Mouse (Mus musculus) kidney, postnatal 0 days (tissue): ENCODE measurements at regions not wholly inside any gene's neighbourhood (a gene's known extent, or its start where the extent isn't known, plus 50 kb on each side); places are given as distances from the start of the nearest gene placed in this dataset.

Experiments
- ATAC-seq: fragments of 200-750 bp; cut with Nextera tagmentation; replicated peaks from 2 replicates; pipeline ENCODE4 v1.8.0; 2017; ENCODE audit warnings: low read depth, moderate number of reproducible peaks, moderate TSS enrichment, moderate library complexity; ENCODE audit not compliant: low FRiP score
- DNase-seq: peaks from one replicate; pipeline ENCODE4 v3.0.0-alpha.2; 2016; ENCODE audit warnings: low spot score
- H3K27ac ChIP-seq: fragments of 300-500 bp; sonication (generic); 2 replicates; pipeline ENCODE4 v1.5.1; 2014; ENCODE audit warnings: mild to moderate bottlenecking
- H3K27me3 ChIP-seq: fragments of 300-500 bp; sonication (generic); 2 replicates; pipeline ENCODE4 v1.6.1; 2014; ENCODE audit warnings: low read length, mixed read lengths; ENCODE audit not compliant: insufficient read depth
- H3K36me3 ChIP-seq: fragments of 300-500 bp; sonication (generic); 2 replicates; pipeline ENCODE4 v1.6.1; 2014; ENCODE audit warnings: low read length, mixed read lengths; ENCODE audit not compliant: insufficient read depth
- H3K4me1 ChIP-seq: fragments of 300-500 bp; sonication (generic); replicated peaks from 2 replicates; pipeline ENCODE4 v1.6.1; 2014; ENCODE audit warnings: antibody characterized with exemption, low read length, mixed read lengths; ENCODE audit not compliant: insufficient read depth
- H3K4me2 ChIP-seq: fragments of 300-500 bp; sonication (generic); 2 replicates; pipeline ENCODE4 v1.6.1; 2014; ENCODE audit warnings: mild to moderate bottlenecking, low read length, moderate library complexity, mixed read lengths
- H3K4me3 ChIP-seq: fragments of 300-500 bp; sonication (generic); replicated peaks from 2 replicates; pipeline ENCODE4 v1.5.1; 2014; ENCODE audit warnings: low read depth, low read length
- H3K9ac ChIP-seq: fragments of 300-500 bp; sonication (generic); 2 replicates; pipeline ENCODE4 v1.6.1; 2014; ENCODE audit warnings: low read depth, low read length
- H3K9me3 ChIP-seq: fragments of 300-500 bp; sonication (generic); replicated peaks from 2 replicates; pipeline ENCODE4 v1.6.1; 2016; ENCODE audit warnings: low read length, inconsistent platforms, mixed read lengths
- CTCF ChIP-seq: IDR thresholded peaks from 2 replicates; pipeline ENCODE4 v1.5.1; 2016; ENCODE audit warnings: antibody characterized with exemption, low read depth, mild to moderate bottlenecking, moderate library complexity
- WGBS: fragments of 180-500 bp; shearing (Covaris S2); extraction: QIAGEN DNeasy Blood & Tissue Kit; methylation state at CpG from one replicate; pipeline ENCODE4 v1.1.7; 2014; 5-methylcytosine and 5-hydroxymethylcytosine counted together

DNA sequence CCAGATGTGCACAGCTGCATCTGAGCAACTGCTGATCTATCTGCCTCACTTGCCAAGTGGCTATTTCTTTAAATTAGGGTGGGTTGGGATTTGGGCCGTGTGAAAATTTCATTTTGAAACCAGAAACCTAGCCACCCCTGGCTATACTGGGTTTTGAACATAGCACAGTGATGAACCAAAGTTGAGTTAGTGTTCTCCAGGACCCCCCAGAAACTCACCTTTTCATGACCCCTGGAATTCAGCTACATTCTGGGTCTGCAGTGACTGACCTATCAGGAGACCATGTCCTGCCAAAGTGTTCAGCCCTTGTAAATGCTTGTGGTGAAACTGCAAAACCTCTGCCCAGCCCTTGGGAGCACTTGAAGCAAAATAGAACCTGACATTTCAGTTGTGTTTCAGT lies 371.4 kb downstream of the Osr1 start:
- no peak for ATAC-seq
- Histone ChIP-seq H3K4me1 (no peaks in the 10 kb centered on the region), H3K27me3 (no peaks in the 10 kb centered on the region), H3K9ac (no peak overlapping the region), H3K4me2 (no peak overlapping the region), H3K9me3 (no peaks in the 10 kb centered on the region), H3K4me3 (no peak overlapping the region), H3K27ac (no peak overlapping the region), H3K36me3 (no peaks in the 10 kb centered on the region)
- no peak for DNase-seq
- TF ChIP-seq CTCF = no peak
- WGBS = 67% methylated on average over 1 of the region's 1 CpGs

DNA sequence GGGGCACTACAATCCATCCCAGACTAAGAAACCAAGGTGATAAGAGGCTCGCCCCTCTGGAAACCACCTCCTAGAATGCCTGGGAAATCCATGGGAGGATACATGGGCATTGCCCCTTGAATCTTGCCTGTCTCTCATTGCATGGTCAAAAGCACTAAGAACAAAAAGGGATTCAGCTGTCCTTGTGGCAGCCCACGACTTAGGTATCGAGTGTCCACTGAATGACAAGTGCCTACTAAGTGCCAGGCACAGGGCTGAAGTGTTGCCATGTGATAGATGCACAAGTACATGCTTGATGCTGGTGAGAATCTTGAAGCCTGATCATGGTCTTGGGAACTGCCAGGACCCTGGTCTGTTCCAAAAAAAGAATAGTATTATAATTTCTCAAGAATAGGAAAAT lies 371.9 kb downstream of the Osr1 start:
- no peaks in the 10 kb centered on the region for H3K4me1 ChIP-seq
- no peak overlapping the region for H3K4me3 ChIP-seq
- 88% methylated on average over 3 of the region's 3 CpGs for WGBS
- no peak overlapping the region for H3K27ac ChIP-seq
- no peak overlapping the region for H3K9ac ChIP-seq
- ATAC-seq (no peak), DNase-seq (no peak)
- no peaks in the 10 kb centered on the region for H3K36me3 ChIP-seq
- no peak overlapping the region for H3K4me2 ChIP-seq
- no peak for TF ChIP-seq CTCF
- no peaks in the 10 kb centered on the region for H3K27me3 ChIP-seq
- H3K9me3 ChIP-seq = no peaks in the 10 kb centered on the region

- 78% methylated on average over 4 of the region's 4 CpGs for WGBS
- H3K4me1 ChIP-seq = no peaks in the 10 kb centered on the region
- ATAC-seq = no peak
- H3K27me3 ChIP-seq = no peaks in the 10 kb centered on the region
- no peak for DNase-seq
- no peaks in the 10 kb centered on the region for H3K9me3 ChIP-seq
- no peaks in the 10 kb centered on the region for H3K36me3 ChIP-seq
- no peak overlapping the region for H3K9ac ChIP-seq
- H3K4me2 ChIP-seq = no peak overlapping the region
- no peak overlapping the region for H3K4me3 ChIP-seq
- no peak for TF ChIP-seq CTCF
- no peak overlapping the region for H3K27ac ChIP-seq
Observed at GRCm38 (mm10) chr12:9948784-9949183, 378.9 kb downstream of the Osr1 start.

DNA sequence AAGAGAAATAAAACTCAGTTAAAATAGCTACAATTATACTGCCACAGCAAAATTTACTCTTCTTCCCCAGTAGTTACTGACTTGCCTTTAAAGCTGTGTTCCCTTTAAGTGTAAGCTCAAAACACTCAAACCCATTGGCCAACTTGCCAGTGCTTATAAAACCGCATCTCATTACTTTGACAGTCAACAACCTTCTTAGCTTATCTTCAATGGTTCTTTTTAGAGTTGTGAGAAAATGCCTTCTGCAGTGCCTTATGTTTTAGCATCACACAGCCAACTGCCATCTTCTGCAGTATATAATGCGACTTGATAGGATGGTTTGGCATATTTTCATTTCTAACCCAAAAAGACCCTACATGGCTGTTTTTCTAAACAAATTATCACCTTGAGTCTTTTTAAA lies 382.5 kb downstream of the Osr1 start:
- ATAC-seq (no peak), DNase-seq (no peak)
- Histone ChIP-seq H3K27me3 (no peaks in the 10 kb centered on the region), H3K4me1 (no peaks in the 10 kb centered on the region), H3K4me2 (no peak overlapping the region), H3K36me3 (no peaks in the 10 kb centered on the region), H3K4me3 (no peak overlapping the region), H3K9ac (no peak overlapping the region), H3K27ac (no peak overlapping the region), H3K9me3 (no peaks in the 10 kb centered on the region)
- WGBS = 94% methylated on average over 2 of the region's 2 CpGs
- TF ChIP-seq CTCF = no peak

- Histone ChIP-seq H3K4me1 (no peaks in the 10 kb centered on the region), H3K36me3 (no peaks in the 10 kb centered on the region), H3K9me3 (no peaks in the 10 kb centered on the region), H3K4me3 (no peak overlapping the region), H3K27me3 (no peaks in the 10 kb centered on the region), H3K4me2 (no peak overlapping the region), H3K9ac (no peak overlapping the region), H3K27ac (no peak overlapping the region)
- ATAC-seq (no peak), DNase-seq (no peak)
- WGBS = 77% methylated on average over 6 of the region's 6 CpGs
- no peak for TF ChIP-seq CTCF
Observed at GRCm38 (mm10) chr12:9954178-9954888, 384.4 kb downstream of the Osr1 start.

GRCm38 (mm10) chr12:9969390-9969789 lies 399.5 kb downstream of the Osr1 start:
- Histone ChIP-seq H3K4me1 (no peaks in the 10 kb centered on the region), H3K27me3 (no peaks in the 10 kb centered on the region)

GRCm38 (mm10) chr12:9970771-9971170 lies 399.0 kb upstream of the Nt5c1b start:
- ATAC-seq (no peak), DNase-seq (no peak)
- 86% methylated on average over 2 of the region's 2 CpGs for WGBS
- Histone ChIP-seq H3K4me3 (no peak overlapping the region), H3K4me2 (no peak overlapping the region), H3K27ac (no peak overlapping the region), H3K9ac (no peak overlapping the region), H3K9me3 (no peaks in the 10 kb centered on the region), H3K36me3 (no peaks in the 10 kb centered on the region), H3K4me1 (no peaks in the 10 kb centered on the region), H3K27me3 (no peaks in the 10 kb centered on the region)
- no peak for TF ChIP-seq CTCF

More at GRCm38 (mm10) chr12:9969390-9969789, 399.5 kb downstream of the Osr1 start:
- WGBS = 58% methylated on average over 1 of the region's 1 CpGs
- H3K9me3 ChIP-seq = no peaks in the 10 kb centered on the region
- DNase-seq = no peak
- H3K9ac ChIP-seq = no peak overlapping the region
- no peak for TF ChIP-seq CTCF
- H3K36me3 ChIP-seq = no peaks in the 10 kb centered on the region
- no peak overlapping the region for H3K27ac ChIP-seq
- H3K4me3 ChIP-seq = no peak overlapping the region
- no peak for ATAC-seq
- no peak overlapping the region for H3K4me2 ChIP-seq
